Mouse (Mus musculus): ENCODE measurements around the gene Tgm6.

Tgm6 gene

DNA sequence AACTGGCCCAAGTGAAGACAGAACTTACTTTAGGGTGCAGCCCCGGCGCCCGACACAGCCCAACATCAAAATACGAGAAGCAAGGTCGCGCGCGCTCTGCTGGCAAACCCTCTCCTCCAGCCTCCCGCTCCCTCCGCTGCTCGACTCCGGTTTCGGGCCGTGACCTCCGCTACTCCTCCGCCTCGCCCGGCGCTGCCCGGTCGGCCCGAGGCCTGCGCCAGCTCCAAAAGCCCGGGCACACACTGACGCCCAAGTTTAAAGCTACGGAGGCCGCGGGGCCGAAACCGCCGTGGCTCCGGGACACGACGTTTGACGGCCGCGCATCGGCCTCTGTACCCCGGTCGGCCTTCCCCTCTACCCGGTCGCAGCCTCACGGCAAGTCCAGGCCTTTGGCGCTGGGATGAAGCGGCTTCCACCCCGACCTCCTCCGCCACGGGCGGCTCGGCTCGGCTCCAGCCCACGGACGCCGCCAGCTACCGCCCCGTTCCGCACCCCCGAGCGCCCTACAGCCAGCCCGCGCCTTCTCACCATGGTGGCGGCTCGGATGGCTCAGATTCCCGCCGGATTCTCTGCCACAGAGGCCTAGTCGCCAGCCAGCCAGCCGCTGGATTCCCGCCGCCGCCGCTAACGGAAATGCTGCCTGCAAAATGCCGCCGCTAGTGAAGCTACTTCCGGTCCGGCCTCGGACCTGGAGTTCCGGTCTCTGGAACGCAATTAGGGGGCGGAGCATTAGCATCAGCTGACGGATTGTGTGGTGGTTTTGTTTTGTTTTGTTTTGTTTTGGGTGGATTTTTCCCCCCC is 66.7 kb downstream of the Tgm6 start, which contains the start of gene Snrpb:
Gene Snrpb (minus strand): TSS at position 698 of the 801 bp plus-strand sequence.
- peak; percentile 83 for DNase-seq

GRCm38 (mm10) chr2:130179507-130180019 is 67.3 kb downstream of the Tgm6 start:
- no peak for DNase-seq

GRCm38 (mm10) chr2:130188391-130188790 is 76.2 kb downstream of the Tgm6 start:
- no peak for DNase-seq

DNA sequence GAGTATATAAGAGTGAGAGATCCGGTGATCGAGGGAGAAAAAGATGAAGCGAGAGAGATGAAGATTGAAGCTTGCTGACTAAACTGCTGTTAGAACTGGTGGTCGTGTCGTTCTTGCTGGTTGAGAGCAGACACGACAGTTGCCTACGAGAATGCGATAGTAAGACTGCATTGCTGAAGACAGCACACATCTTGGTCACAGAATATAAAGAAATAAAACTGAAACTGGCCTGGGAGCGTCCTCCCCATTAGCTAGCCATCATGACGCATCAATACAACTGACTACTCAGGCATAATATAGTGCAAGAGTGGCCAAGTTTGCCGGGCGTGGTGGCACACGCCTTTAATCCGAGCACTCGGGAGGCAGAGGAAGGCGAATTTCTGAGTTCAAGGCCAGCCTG is 82.7 kb downstream of the Tgm6 start, which contains the start of gene Tmc2:
Gene Tmc2 (plus strand): TSS at position 301 of the 400 bp plus-strand sequence.
- no peak for DNase-seq

DNA sequence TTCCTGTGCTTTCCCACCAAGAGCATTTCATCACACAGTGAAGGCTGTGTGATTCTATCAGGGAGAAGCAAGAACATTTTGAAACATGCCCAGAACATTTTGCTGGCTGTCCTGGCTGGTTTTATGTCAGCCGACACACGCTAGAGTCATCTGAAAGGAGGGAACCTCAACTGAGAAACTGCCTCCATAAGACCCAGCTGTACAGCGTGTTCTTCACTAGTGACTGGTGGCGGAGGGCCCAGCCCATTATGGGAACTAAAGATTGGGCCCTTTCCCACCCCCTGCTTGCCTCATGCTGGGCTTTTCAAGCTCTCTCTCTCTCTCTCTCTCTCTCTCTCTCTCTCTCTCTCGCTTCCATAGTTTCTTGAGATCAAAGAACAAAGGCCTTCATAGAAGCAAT is 88.7 kb downstream of the Tgm6 start:
- DNase-seq: no peak
